Mouse (Mus musculus) megakaryocyte, embryonic 14.5 days (primary cell): ENCODE measurements around the gene Bik. TPM values are rescaled to one million over a fixed set of nuclear protein-coding genes. Genes with fewer than 3 reads are reported as not detected.
A peak's percentile ranks its signal among the peaks of the same experiment; 100 is the strongest.

Source experiments
- H3K27me3 ChIP-seq: replicated peaks from 2 replicates; pipeline ENCODE3; 2012; ENCODE audit warnings: inconsistent platforms
- H3K36me3 ChIP-seq: replicated peaks from 2 replicates; pipeline ENCODE3; 2012; ENCODE audit warnings: low read length, inconsistent platforms, mixed read lengths
- H3K4me1 ChIP-seq: 2 replicates; pipeline ENCODE4 v1.6.1; 2012; ENCODE audit warnings: inconsistent platforms
- H3K4me3 ChIP-seq: replicated peaks from 2 replicates; pipeline ENCODE3; 2012; ENCODE audit warnings: moderate library complexity, mild to moderate bottlenecking, inconsistent platforms
- H3K9me3 ChIP-seq: 2 replicates; pipeline ENCODE4 v1.6.1; 2012; ENCODE audit warnings: inconsistent platforms
- FLI1 ChIP-seq: IDR thresholded peaks from 2 replicates; pipeline ENCODE4 v1.6.1; 2012; ENCODE audit warnings: low read length, inconsistent platforms, mixed read lengths
- GATA1 ChIP-seq: IDR thresholded peaks from 3 replicates; pipeline ENCODE4 v1.6.1; 2012; ENCODE audit warnings: mixed read lengths, low read length, inconsistent platforms, borderline replicate concordance
- polyA plus RNA-seq: library from polyadenylated mRNA; stranded (reverse); fragments of >175 nt; gene quantifications from 2 replicates; pipeline ENCODE4 v1.2.3, GENCODE M21; 2012; ENCODE audit warnings: low replicate concordance; ENCODE audit not compliant: insufficient read depth

The Bik gene
- polyA plus RNA-seq, 1 experiment: 3.5 TPM

GRCm38 (mm10) chr15:83528892-83529291 lies 2.2 kb downstream of the Bik start:
- no peak overlapping the region for H3K4me3 ChIP-seq
- H3K4me1 ChIP-seq: peaks cover 70% of the 10 kb centered on the region
- H3K27me3 ChIP-seq: peaks cover 77% of the 10 kb centered on the region
- peaks cover 4% of the 10 kb centered on the region for H3K9me3 ChIP-seq
- H3K36me3 ChIP-seq: no peaks in the 10 kb centered on the region
- TF ChIP-seq GATA1: no peak
- no peak for TF ChIP-seq FLI1

DNA sequence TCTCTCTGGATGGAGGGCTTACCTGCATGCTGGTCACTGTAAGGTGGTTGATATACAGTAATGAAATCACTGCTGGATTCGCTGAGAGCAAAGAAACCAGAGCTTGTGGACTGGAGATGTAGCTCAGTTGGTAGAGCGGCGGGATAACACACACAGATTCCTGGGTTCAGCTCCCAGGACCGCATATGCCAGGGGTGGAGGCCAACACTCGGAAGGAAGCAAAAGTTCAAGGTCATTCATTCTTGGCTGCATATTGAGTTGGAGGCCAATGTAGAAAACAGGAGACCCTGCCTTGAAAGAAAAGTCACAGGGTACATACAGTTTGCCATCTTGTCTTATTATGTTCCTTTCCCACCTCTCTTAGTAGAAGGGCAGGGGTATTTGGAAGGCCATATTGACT lies 3.1 kb downstream of the Bik start:
- Histone ChIP-seq H3K9me3 (peaks cover 4% of the 10 kb centered on the region), H3K27me3 (peaks cover 69% of the 10 kb centered on the region), H3K4me1 (peaks cover 70% of the 10 kb centered on the region), H3K36me3 (peaks cover 1% of the 10 kb centered on the region), H3K4me3 (no peak overlapping the region)
- TF ChIP-seq FLI1 (no peak), GATA1 (no peak)

DNA sequence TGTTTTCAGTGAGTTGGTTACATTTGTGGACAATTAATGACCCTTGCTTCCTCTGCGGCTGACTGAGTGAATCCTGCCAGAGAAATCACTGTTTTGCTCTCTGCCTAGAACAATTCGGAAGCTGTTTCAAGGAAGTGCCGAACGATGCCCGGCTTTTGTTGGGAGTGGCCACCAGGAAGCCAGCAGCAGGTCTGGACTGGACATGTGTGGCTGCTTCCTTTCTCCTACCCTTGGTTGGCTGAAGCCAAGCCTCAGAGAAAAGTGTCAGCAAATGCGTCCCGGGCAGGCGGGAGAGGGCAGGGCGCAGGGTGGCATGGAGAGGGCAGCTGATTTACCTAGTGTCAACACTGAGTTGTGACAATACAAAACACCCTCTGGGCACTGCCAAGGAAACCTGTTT lies 3.6 kb downstream of the Bik start:
- H3K9me3 ChIP-seq: peaks cover 4% of the 10 kb centered on the region
- TF ChIP-seq FLI1: no peak
- TF ChIP-seq GATA1: no peak
- no peak overlapping the region for H3K4me3 ChIP-seq
- H3K4me1 ChIP-seq: peaks cover 72% of the 10 kb centered on the region
- peaks cover 3% of the 10 kb centered on the region for H3K36me3 ChIP-seq
- H3K27me3 ChIP-seq: peaks cover 64% of the 10 kb centered on the region

- peaks cover 3% of the 10 kb centered on the region for H3K36me3 ChIP-seq
These were observed 4.0 kb downstream of the Bik start for GRCm38 (mm10) chr15:83530688-83531087.

DNA sequence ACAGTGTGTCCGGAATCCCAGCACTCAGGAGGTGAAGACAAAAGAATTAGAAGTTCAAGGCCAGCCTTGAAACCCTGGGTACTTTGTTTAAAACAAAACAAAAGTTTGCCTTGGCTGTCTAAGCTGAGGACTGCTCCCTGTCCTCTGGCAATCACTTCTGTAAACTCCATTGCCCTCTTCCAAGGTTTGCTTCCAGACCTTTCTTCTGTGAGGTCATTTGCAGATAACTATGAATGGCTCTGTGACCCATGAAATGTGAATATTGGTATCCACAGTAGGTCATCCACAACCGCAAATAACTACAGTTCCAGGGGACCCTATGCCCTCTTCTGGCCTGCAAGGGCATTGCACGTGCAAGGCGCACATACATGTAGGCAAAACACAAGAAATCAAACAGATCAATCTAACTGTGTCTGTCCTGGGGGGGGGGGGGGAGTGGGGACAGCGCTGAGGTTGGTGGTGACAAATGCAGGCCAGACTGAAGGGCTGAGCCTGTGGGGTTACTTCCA lies 5.4 kb downstream of the Bik start:
- H3K4me3 ChIP-seq: no peak overlapping the region
- peaks cover 46% of the 10 kb centered on the region for H3K27me3 ChIP-seq
- H3K9me3 ChIP-seq: peaks cover 4% of the 10 kb centered on the region
- no peak for TF ChIP-seq GATA1
- no peak for TF ChIP-seq FLI1
- peaks cover 72% of the 10 kb centered on the region for H3K4me1 ChIP-seq
- peaks cover 3% of the 10 kb centered on the region for H3K36me3 ChIP-seq

More at GRCm38 (mm10) chr15:83530688-83531087, 4.0 kb downstream of the Bik start:
- Histone ChIP-seq H3K4me1 (peaks cover 72% of the 10 kb centered on the region), H3K27me3 (peaks cover 59% of the 10 kb centered on the region), H3K9me3 (peaks cover 4% of the 10 kb centered on the region), H3K4me3 (no peak overlapping the region)
- no peak for TF ChIP-seq GATA1
- TF ChIP-seq FLI1: no peak

- H3K4me3 ChIP-seq: no peak overlapping the region
- H3K27me3 ChIP-seq: peaks cover 40% of the 10 kb centered on the region
- peaks cover 4% of the 10 kb centered on the region for H3K9me3 ChIP-seq
- TF ChIP-seq FLI1 (no peak), GATA1 (no peak)
- peaks cover 3% of the 10 kb centered on the region for H3K36me3 ChIP-seq
- H3K4me1 ChIP-seq: peaks cover 69% of the 10 kb centered on the region
These were observed 5.9 kb downstream of the Bik start for GRCm38 (mm10) chr15:83532606-83533005.

- Histone ChIP-seq H3K27me3 (peaks cover 14% of the 10 kb centered on the region), H3K9me3 (peaks cover 4% of the 10 kb centered on the region), H3K36me3 (peaks cover 3% of the 10 kb centered on the region), H3K4me1 (peaks cover 81% of the 10 kb centered on the region), H3K4me3 (peak overlapping the region; percentile 82)
- TF ChIP-seq FLI1 (no peak), GATA1 (no peak)
These were observed 8.6 kb downstream of the Bik start for GRCm38 (mm10) chr15:83534960-83535889.

DNA sequence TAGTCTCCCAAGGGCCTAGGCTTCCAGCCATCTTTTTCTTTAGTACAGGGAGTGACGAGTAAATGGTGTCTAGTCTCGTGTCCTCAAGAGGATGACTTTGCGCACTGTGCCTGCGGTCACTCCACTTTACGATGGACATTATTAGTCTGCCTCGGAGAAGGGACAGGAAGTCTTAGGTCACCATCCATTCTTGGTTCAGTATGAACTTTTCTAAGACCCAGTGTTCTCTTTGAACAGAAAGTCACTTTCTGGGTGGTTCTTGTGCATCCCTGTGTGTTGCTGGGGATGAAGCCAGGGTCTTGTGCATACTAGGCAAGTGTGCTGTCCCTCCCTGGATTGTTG lies 9.2 kb downstream of the Bik start:
- H3K36me3 ChIP-seq: peaks cover 3% of the 10 kb centered on the region
- peak overlapping the region; percentile 82 for H3K4me3 ChIP-seq
- H3K9me3 ChIP-seq: peaks cover 4% of the 10 kb centered on the region
- no peak for TF ChIP-seq FLI1
- TF ChIP-seq GATA1: no peak
- peaks cover 81% of the 10 kb centered on the region for H3K4me1 ChIP-seq
- H3K27me3 ChIP-seq: peaks cover 8% of the 10 kb centered on the region

- no peak overlapping the region for H3K4me3 ChIP-seq
- peaks cover 26% of the 10 kb centered on the region for H3K36me3 ChIP-seq
- peaks cover 4% of the 10 kb centered on the region for H3K27me3 ChIP-seq
- no peak for TF ChIP-seq GATA1
- TF ChIP-seq FLI1: no peak
- no peaks in the 10 kb centered on the region for H3K9me3 ChIP-seq
- peaks cover 89% of the 10 kb centered on the region for H3K4me1 ChIP-seq
These were observed 12.2 kb downstream of the Bik start for GRCm38 (mm10) chr15:83538855-83539254.

- peaks cover 82% of the 10 kb centered on the region for H3K4me1 ChIP-seq
- TF ChIP-seq FLI1 (no peak), GATA1 (no peak)
- H3K4me3 ChIP-seq: peak overlapping the region; percentile 51
- H3K27me3 ChIP-seq: peaks cover 4% of the 10 kb centered on the region
- H3K36me3 ChIP-seq: peaks cover 33% of the 10 kb centered on the region
- no peaks in the 10 kb centered on the region for H3K9me3 ChIP-seq
These were observed 13.2 kb downstream of the Bik start for GRCm38 (mm10) chr15:83539905-83540304.
